Mouse (Mus musculus): ENCODE data around the gene Kctd8. TPM values are rescaled to one million over a fixed set of nuclear protein-coding genes. Genes with fewer than 3 reads are reported as not detected.

The Kctd8 gene
- polyA plus RNA-seq (2014; fragmentation: Nextera tagmentation; extraction: Ambion mirVana), result 3.2 and 3.5 TPM in 2 replicates

- peak; percentile 95 for ATAC-seq (ENCODE audit: low read depth)
- WGBS, result under 1% methylated on average over 46 of the region's 87 CpGs
- no peaks in the 10 kb centered on the region; the same call in 1 of the 2 replicates for H3K4me1 ChIP-seq (ENCODE audit: control insufficient read depth, insufficient read depth, low read length)
- no peaks in the 10 kb centered on the region for H3K9me3 ChIP-seq (ENCODE audit: control insufficient read depth, low read length)
- peak within 1 kb of the TSS; percentile 91 for H3K4me2 ChIP-seq (ENCODE audit: low read depth, low read length)
- peak within 1 kb of the TSS; percentile 64 for H3K9ac ChIP-seq (ENCODE audit: low read depth, low read length)
- no peak within 1 kb of the TSS; the same call in 1 of the 2 replicates for H3K27ac ChIP-seq (replicated peaks; ENCODE audit: low read depth, low read length)
- no peaks in the 10 kb centered on the region for H3K36me3 ChIP-seq (ENCODE audit: control insufficient read depth, insufficient read depth, low read length)
- H3K4me3 ChIP-seq (ENCODE audit: low read depth, low read length), result peak within 1 kb of the TSS; percentile 54
- H3K27me3 ChIP-seq (replicated peaks; ENCODE audit: control insufficient read depth, insufficient read depth, low read length), result peaks cover 33% of the 10 kb centered on the region
- DNase-seq (ENCODE audit: low spot score), result peak; percentile 93
These were observed at the start of gene Kctd8 for GRCm38 (mm10) chr5:69340919-69341801. TSS of gene Kctd8 (minus strand) at chr5:69341679.

GRCm38 (mm10) chr5:69379072-69379471 lies 37.6 kb upstream of the Kctd8 start:
- H3K4me3 ChIP-seq (ENCODE audit: low read depth, low read length), result no peak overlapping the region
- no peak overlapping the region for H3K4me2 ChIP-seq (ENCODE audit: low read depth, low read length)
- ATAC-seq (ENCODE audit: low read depth) (no peak), DNase-seq (ENCODE audit: low spot score) (no peak)
- WGBS, result 86% methylated on average over 4 of the region's 4 CpGs
- H3K9ac ChIP-seq (ENCODE audit: low read depth, low read length), result no peak overlapping the region
- H3K9me3 ChIP-seq (ENCODE audit: control insufficient read depth, low read length), result no peaks in the 10 kb centered on the region
- no peaks in the 10 kb centered on the region for H3K4me1 ChIP-seq (ENCODE audit: control insufficient read depth, insufficient read depth, low read length)
- H3K27ac ChIP-seq (replicated peaks; ENCODE audit: low read depth, low read length), result no peak overlapping the region
- H3K36me3 ChIP-seq (ENCODE audit: control insufficient read depth, insufficient read depth, low read length), result no peaks in the 10 kb centered on the region
- no peaks in the 10 kb centered on the region for H3K27me3 ChIP-seq (replicated peaks; ENCODE audit: control insufficient read depth, insufficient read depth, low read length)

GRCm38 (mm10) chr5:69350596-69350995 lies 9.1 kb upstream of the Kctd8 start:
- no peak overlapping the region for H3K4me2 ChIP-seq (ENCODE audit: low read depth, low read length)
- no peaks in the 10 kb centered on the region for H3K36me3 ChIP-seq (ENCODE audit: control insufficient read depth, insufficient read depth, low read length)
- 64% methylated on average over 3 of the region's 3 CpGs for WGBS
- no peak for DNase-seq (ENCODE audit: low spot score)
- no peak overlapping the region for H3K27ac ChIP-seq (replicated peaks; ENCODE audit: low read depth, low read length)
- H3K9me3 ChIP-seq (ENCODE audit: control insufficient read depth, low read length), result no peaks in the 10 kb centered on the region
- ATAC-seq (ENCODE audit: low read depth), result no peak
- no peaks in the 10 kb centered on the region for H3K27me3 ChIP-seq (replicated peaks; ENCODE audit: control insufficient read depth, insufficient read depth, low read length)
- H3K4me3 ChIP-seq (ENCODE audit: low read depth, low read length), result no peak overlapping the region
- no peak overlapping the region for H3K9ac ChIP-seq (ENCODE audit: low read depth, low read length)
- H3K4me1 ChIP-seq (ENCODE audit: control insufficient read depth, insufficient read depth, low read length), result no peaks in the 10 kb centered on the region

GRCm38 (mm10) chr5:69340102-69340918 lies 1.2 kb downstream of the Kctd8 start:
- no peaks in the 10 kb centered on the region; the same call in 1 of the 2 replicates for H3K4me1 ChIP-seq (ENCODE audit: control insufficient read depth, insufficient read depth, low read length)
- peak; percentile 16; the same call in 1 of the 2 replicates for ATAC-seq (ENCODE audit: low read depth)
- peaks cover 33% of the 10 kb centered on the region for H3K27me3 ChIP-seq (replicated peaks; ENCODE audit: control insufficient read depth, insufficient read depth, low read length)
- no peaks in the 10 kb centered on the region for H3K9me3 ChIP-seq (ENCODE audit: control insufficient read depth, low read length)
- DNase-seq (ENCODE audit: low spot score), result peak; percentile 57
- H3K4me3 ChIP-seq (ENCODE audit: low read depth, low read length), result peak overlapping the region; percentile 54
- WGBS, result under 1% methylated on average over 31 of the region's 44 CpGs
- H3K36me3 ChIP-seq (ENCODE audit: control insufficient read depth, insufficient read depth, low read length), result no peaks in the 10 kb centered on the region
- H3K4me2 ChIP-seq (ENCODE audit: low read depth, low read length), result peak overlapping the region; percentile 91
- no peak overlapping the region for H3K27ac ChIP-seq (replicated peaks; ENCODE audit: low read depth, low read length)
- peak overlapping the region; percentile 64 for H3K9ac ChIP-seq (ENCODE audit: low read depth, low read length)

GRCm38 (mm10) chr5:69339623-69339970 lies 1.9 kb downstream of the Kctd8 start:
- Histone ChIP-seq H3K9ac (ENCODE audit: low read depth, low read length) (no peak overlapping the region), H3K27ac (replicated peaks; ENCODE audit: low read depth, low read length) (no peak overlapping the region), H3K4me3 (ENCODE audit: low read depth, low read length) (peak overlapping the region; percentile 54), H3K36me3 (ENCODE audit: control insufficient read depth, insufficient read depth, low read length) (no peaks in the 10 kb centered on the region), H3K9me3 (ENCODE audit: control insufficient read depth, low read length) (no peaks in the 10 kb centered on the region), H3K27me3 (replicated peaks; ENCODE audit: control insufficient read depth, insufficient read depth, low read length) (peaks cover 33% of the 10 kb centered on the region), H3K4me1 (ENCODE audit: control insufficient read depth, insufficient read depth, low read length) (no peaks in the 10 kb centered on the region; the same call in 1 of the 2 replicates), H3K4me2 (ENCODE audit: low read depth, low read length) (peak overlapping the region; percentile 91; the same call in 1 of the 2 replicates)
- ATAC-seq (ENCODE audit: low read depth), result no peak
- 57% methylated on average over 6 of the region's 6 CpGs for WGBS
- no peak for DNase-seq (ENCODE audit: low spot score)

GRCm38 (mm10) chr5:69338916-69339622 lies 2.4 kb downstream of the Kctd8 start:
- Histone ChIP-seq H3K9ac (ENCODE audit: low read depth, low read length) (no peak overlapping the region), H3K4me2 (ENCODE audit: low read depth, low read length) (peak overlapping the region; percentile 91; the same call in 1 of the 2 replicates), H3K9me3 (ENCODE audit: control insufficient read depth, low read length) (no peaks in the 10 kb centered on the region), H3K36me3 (ENCODE audit: control insufficient read depth, insufficient read depth, low read length) (no peaks in the 10 kb centered on the region), H3K4me1 (ENCODE audit: control insufficient read depth, insufficient read depth, low read length) (no peaks in the 10 kb centered on the region; the same call in 1 of the 2 replicates), H3K27ac (replicated peaks; ENCODE audit: low read depth, low read length) (no peak overlapping the region), H3K4me3 (ENCODE audit: low read depth, low read length) (peak overlapping the region; percentile 54), H3K27me3 (replicated peaks; ENCODE audit: control insufficient read depth, insufficient read depth, low read length) (peaks cover 33% of the 10 kb centered on the region)
- no peak for ATAC-seq (ENCODE audit: low read depth)
- WGBS, result 32% methylated on average over 4 of the region's 4 CpGs
- DNase-seq (ENCODE audit: low spot score), result peak; percentile 27

GRCm38 (mm10) chr5:69327561-69327960 lies 13.9 kb downstream of the Kctd8 start:
- WGBS, result 72% methylated on average over 4 of the region's 4 CpGs
- no peak overlapping the region for H3K4me3 ChIP-seq (ENCODE audit: low read depth, low read length)
- H3K27me3 ChIP-seq (replicated peaks; ENCODE audit: control insufficient read depth, insufficient read depth, low read length), result no peaks in the 10 kb centered on the region
- ATAC-seq (ENCODE audit: low read depth) (peak; percentile 41; the same call in 1 of the 2 replicates), DNase-seq (ENCODE audit: low spot score) (peak; percentile 36)
- no peaks in the 10 kb centered on the region for H3K36me3 ChIP-seq (ENCODE audit: control insufficient read depth, insufficient read depth, low read length)
- no peak overlapping the region for H3K4me2 ChIP-seq (ENCODE audit: low read depth, low read length)
- H3K9me3 ChIP-seq (ENCODE audit: control insufficient read depth, low read length), result no peaks in the 10 kb centered on the region
- no peaks in the 10 kb centered on the region for H3K4me1 ChIP-seq (ENCODE audit: control insufficient read depth, insufficient read depth, low read length)
- no peak overlapping the region for H3K27ac ChIP-seq (replicated peaks; ENCODE audit: low read depth, low read length)
- no peak overlapping the region for H3K9ac ChIP-seq (ENCODE audit: low read depth, low read length)

Data from embryonic facial prominence, embryonic 14.5 days (tissue).